Mouse (Mus musculus): ENCODE measurements around the gene Ppp1r3c. TPM values are rescaled to one million over a fixed set of nuclear protein-coding genes. Genes with fewer than 3 reads are reported as not detected.

Gene Ppp1r3c
- total and polyA plus RNA-seq, 3 experiments = 49.7 to 152 (median 90.4) TPM

GRCm38 (mm10) chr19:36686016-36686415 is 50.4 kb downstream of the Ppp1r3c start:
- intact Hi-C loops (cut with DNase I) = no loop called here
- TF ChIP-seq CTCF (IDR thresholded peaks at IDR 0.05) = no peak
- TF ChIP-seq EP300 (IDR thresholded peaks at IDR 0.05; ENCODE audit: insufficient read depth, low read depth, low read length) = no peak
- TF ChIP-seq POLR2A (IDR thresholded peaks at IDR 0.05; ENCODE audit: insufficient read depth, low read depth, low read length) = no peak

GRCm38 (mm10) chr19:36682560-36682959 is 53.9 kb downstream of the Ppp1r3c start:
- DNase-seq = peak in 1 of 2 experiments; percentile 57
- TF ChIP-seq CTCF (IDR thresholded peaks at IDR 0.05) = no peak
- peak; percentile 39; the same call in 1 of the 2 replicates for TF ChIP-seq POLR2A (IDR thresholded peaks at IDR 0.05; ENCODE audit: insufficient read depth, low read depth, low read length)
- peak; percentile 73 for TF ChIP-seq EP300 (IDR thresholded peaks at IDR 0.05; ENCODE audit: insufficient read depth, low read depth, low read length)
- H3K79me2 ChIP-seq (replicated peaks; ENCODE audit: control insufficient read depth, insufficient read depth, low read length) = no peaks in the 10 kb centered on the region
- no peaks in the 10 kb centered on the region for H3K27me3 ChIP-seq (ENCODE audit: control insufficient read depth, insufficient read depth, low read length)
- H3K36me3 ChIP-seq (ENCODE audit: control insufficient read depth, insufficient read depth, low read length) = peaks cover 22% of the 10 kb centered on the region
- H3K4me1 ChIP-seq (ENCODE audit: control insufficient read depth, insufficient read depth, low read length) = peaks cover 15% of the 10 kb centered on the region
- 45% methylated on average over 2 of the region's 2 CpGs for WGBS
- peak overlapping the region; percentile 91 for H3K27ac ChIP-seq
- H3K9ac ChIP-seq (ENCODE audit: low read depth, low read length) = peak overlapping the region; percentile 77
- intact Hi-C loops (cut with DNase I) = no loop called here
- H3K4me3 ChIP-seq = no peak overlapping the region

More at GRCm38 (mm10) chr19:36686016-36686415, 50.4 kb downstream of the Ppp1r3c start:
- peak in 1 of 2 experiments; percentile 18 for DNase-seq
- no peaks in the 10 kb centered on the region for H3K27me3 ChIP-seq (ENCODE audit: control insufficient read depth, insufficient read depth, low read length)
- peaks cover 20% of the 10 kb centered on the region for H3K4me1 ChIP-seq (ENCODE audit: control insufficient read depth, insufficient read depth, low read length)
- H3K9ac ChIP-seq (ENCODE audit: low read depth, low read length) = no peak overlapping the region
- no peaks in the 10 kb centered on the region for H3K79me2 ChIP-seq (replicated peaks; ENCODE audit: control insufficient read depth, insufficient read depth, low read length)
- 85% methylated on average over 11 of the region's 11 CpGs for WGBS
- H3K36me3 ChIP-seq (ENCODE audit: control insufficient read depth, insufficient read depth, low read length) = peaks cover 13% of the 10 kb centered on the region; the same call in 1 of the 2 replicates
- no peak overlapping the region for H3K4me3 ChIP-seq
- peak overlapping the region; percentile 45 for H3K27ac ChIP-seq

Other genes with a start within 250 kb of the Ppp1r3c start
- 1 to 10 TPM; 1.8 to 2.1 TPM for gene Hectd2, start 182.0 kb downstream of the Ppp1r3c start, total RNA-seq (2021)
- 0.82 and 1.7 TPM in 2 replicates for gene Hectd2, start 182.0 kb downstream of the Ppp1r3c start, polyA plus RNA-seq (2012; rRNA removed)
- gene Tnks2, start 97.6 kb upstream of the Ppp1r3c start, total RNA-seq (2021) = 10 to 100 TPM; 69.4 to 72.8 TPM
- 18.6 and 34.9 TPM in 2 replicates for gene Tnks2, start 97.6 kb upstream of the Ppp1r3c start, polyA plus RNA-seq (2012; rRNA removed)
- gene Fgfbp3, start 183.0 kb upstream of the Ppp1r3c start, total RNA-seq (2021) = 1 to 10 TPM; 1.7 to 3.1 TPM
- gene Fgfbp3, start 183.0 kb upstream of the Ppp1r3c start, polyA plus RNA-seq (2012; rRNA removed) = 0.67 and 1.3 TPM in 2 replicates
- gene Btaf1, start 189.4 kb upstream of the Ppp1r3c start, total RNA-seq (2021) = 10 to 100 TPM; 12.4 to 13.5 TPM
- gene Btaf1, start 189.4 kb upstream of the Ppp1r3c start, polyA plus RNA-seq (2012; rRNA removed) = 2.7 and 5.5 TPM in 2 replicates

Data from heart, adult 2 months (tissue).